Mouse (Mus musculus) G1E-ER4 (cell line): ENCODE results near the gene Fam213a. TPM values are rescaled to one million over a fixed set of nuclear protein-coding genes. Genes with fewer than 3 reads are reported as not detected.

Experiments used
- GATA1 ChIP-seq: IDR thresholded peaks from one replicate; pipeline ENCODE4 v1.8.0; 2012; ENCODE audit warnings: low read length, inconsistent platforms
- polyA plus RNA-seq: library from polyadenylated mRNA; stranded (reverse); fragments of >175 nt; gene quantifications from 2 replicates; pipeline ENCODE4 v1.2.3, GENCODE M21; 2012

Gene Fam213a
- polyA plus RNA-seq, 1 experiment, result 16.4 TPM

DNA sequence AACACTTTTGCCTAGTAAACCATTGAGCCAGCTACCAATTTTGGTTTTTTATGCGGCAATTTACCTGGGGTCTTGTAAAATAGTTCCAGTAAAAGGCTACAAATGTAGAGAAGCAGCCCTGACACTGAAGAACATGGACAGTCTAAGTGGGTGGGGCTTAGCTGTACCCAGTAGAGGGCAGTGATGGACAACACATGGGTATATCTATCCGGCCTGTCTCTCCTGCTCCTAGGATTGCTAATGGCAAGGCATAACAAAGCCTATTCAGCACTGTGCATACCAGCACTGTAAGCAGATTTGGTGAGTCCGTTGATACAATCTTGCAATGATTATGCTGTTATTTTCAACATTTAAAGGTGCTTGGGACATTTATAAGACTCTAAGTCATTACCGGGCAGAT is 34.6 kb downstream of the Fam213a start:
- no peak for TF ChIP-seq GATA1

DNA sequence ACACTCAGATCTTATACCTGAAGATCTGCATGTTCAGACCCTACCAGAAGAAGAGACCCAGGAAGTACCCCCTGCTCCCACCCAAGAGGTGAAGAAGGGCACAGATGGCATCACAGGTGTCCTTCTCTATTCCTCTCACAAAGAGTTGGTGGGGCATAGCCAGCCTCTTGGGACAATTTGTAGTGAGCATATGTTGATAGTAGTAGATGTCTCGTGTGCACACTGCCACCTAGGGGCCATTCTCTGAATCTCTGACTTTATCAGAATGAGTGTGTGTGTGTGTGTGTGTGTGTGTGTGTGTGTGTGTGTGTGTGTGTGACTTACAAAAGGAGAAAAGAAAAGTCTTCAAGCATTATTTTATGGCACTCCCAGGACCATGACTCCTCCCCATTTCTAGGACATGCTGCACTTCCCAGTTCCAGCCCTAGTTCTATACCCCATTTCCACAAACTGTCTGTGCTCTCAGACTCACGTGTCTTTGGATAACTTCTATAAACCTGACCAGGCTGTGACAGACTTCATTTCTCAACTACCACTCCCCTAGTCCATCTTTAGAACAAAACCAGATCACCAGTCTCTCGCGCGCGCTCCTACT is 38.4 kb downstream of the Fam213a start:
- TF ChIP-seq GATA1, result no peak

DNA sequence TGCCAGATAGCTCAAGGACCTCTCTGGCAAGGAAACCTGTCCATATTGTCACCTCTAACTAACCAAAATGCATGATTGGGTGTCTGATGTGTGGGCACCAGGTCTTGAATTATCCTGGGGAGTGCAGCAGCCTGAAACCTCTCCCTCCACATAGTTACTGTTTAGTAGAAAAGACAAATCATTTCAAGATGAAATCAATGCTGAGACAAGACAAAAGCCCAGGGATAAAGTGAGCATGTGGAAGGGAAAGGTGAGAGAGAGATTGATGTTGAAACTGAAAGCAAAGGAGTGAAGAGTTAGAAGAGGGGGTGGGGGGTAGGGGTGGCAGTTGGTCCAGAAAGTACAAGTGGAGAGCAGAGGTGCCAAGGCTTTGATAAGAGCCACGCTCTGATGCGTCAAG is 45.5 kb downstream of the Fam213a start:
- TF ChIP-seq GATA1, result no peak

DNA sequence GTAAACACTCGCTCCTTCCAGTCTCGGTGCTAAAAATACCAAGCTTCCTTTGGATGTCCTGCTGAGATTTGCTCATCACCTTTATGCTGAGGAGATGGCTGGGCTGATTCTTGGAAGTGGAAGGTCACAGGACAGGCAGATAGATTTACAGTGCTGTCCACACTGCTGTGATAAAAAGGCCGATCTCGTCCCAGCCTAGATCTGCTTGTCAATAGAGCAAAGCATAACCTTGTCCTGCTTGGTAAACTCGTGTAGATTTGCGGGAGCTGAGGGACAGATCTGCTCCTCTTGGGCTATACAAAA is 46.0 kb downstream of the Fam213a start:
- no peak for TF ChIP-seq GATA1

DNA sequence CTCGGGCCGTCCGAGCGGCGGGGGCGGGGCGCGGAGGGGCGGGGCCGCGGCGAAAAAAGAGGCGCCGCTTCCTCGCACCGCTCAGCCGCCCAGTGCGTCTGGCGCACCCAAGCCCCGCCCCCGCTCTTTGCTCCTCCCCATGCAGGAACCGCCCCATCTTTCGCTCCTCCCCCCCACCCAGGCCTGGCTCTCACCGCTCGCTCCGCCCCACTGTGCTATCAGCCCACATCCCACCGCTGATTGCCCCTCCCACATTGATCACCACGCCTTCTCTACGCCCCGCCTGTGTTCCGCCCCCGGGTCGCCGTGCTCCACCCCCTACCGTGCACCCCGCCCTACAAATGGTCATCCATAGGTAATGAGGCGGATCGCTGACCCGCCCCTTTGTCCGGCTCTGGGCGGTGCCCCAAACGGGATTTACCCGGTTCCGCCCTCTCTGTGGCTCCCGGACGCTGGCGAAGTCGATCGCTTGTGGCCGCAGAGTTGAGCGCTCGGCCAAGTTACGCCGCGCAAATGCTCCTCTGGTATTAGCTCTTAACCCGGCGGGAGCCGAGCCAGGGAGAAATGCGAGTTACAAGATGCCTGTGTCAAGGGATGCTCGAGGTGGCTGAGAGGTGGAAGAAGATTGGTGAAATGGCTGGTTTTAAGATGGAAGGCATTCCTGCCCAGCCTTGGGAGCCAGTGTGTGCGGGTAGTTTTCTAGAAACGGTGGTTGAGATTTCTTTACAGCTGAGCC is 46.6 kb downstream of the Fam213a start:
- TF ChIP-seq GATA1, result no peak

DNA sequence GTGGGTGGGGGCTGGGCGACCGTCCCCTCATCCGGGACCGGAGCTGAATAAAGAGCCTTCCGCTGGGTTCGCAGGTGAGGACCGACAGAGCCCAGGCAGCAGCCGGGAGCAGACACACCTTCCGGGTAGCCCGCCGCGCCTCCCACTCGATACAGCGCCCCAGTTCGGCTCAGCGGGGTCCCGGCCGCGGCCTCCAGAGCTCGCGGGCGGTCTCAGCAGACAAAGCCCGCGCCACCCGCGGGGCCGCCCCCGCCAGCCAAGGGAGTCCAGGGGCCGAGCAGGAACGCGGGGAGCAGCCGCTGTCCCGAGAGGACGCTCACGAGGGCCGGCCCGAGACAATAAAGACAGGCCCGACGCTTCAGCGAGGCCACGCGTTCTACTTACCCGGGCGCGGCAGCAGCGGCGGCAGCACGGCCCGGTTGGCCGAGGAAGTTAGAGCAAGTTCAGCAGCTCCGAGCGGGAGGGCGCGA is 47.2 kb downstream of the Fam213a start, which contains the start of gene Tspan14:
Gene Tspan14 (minus strand): TSS at position 416 of the 470 bp plus-strand sequence.
- TF ChIP-seq GATA1, result no peak

DNA sequence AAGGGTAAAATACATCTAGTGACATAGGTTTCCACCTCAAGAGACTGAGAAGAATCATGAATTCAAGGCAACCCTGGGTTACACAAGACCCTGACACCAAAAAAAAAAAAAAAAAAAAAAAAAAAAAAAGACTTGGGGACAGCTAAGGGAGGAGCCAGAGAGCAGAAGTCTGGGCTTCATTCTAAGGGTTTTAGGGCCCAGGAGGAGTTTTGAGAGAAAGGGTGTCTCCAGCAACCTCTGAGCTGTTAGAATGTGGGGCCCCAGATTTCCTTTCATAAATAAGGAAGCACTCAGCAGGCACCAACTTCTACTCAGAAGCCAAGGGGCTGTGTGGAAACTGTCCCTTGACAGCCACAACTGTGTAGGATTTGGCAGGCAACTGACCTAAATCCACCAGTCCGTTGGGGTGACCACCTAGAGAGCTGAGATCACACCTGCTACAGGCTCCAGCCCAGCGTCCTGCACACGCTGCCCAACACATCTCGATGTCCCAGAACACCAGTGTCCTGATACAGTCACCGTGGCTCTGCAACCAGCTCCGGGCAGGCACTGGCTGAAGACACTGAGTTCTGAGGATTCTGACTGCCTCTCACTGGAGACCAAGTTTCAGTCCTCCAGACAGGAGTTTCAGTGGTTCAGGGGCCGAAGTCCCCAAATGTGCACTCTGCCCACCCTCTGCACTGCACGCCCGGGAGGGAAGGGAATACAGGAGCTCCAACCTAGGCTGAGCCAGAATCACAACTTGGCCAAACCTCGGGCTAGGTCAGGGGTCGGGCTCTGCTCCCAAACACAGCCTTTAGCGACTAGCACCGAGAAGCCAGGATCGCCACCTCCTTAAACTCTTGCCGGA is 47.9 kb downstream of the Fam213a start:
- TF ChIP-seq GATA1, result no peak

DNA sequence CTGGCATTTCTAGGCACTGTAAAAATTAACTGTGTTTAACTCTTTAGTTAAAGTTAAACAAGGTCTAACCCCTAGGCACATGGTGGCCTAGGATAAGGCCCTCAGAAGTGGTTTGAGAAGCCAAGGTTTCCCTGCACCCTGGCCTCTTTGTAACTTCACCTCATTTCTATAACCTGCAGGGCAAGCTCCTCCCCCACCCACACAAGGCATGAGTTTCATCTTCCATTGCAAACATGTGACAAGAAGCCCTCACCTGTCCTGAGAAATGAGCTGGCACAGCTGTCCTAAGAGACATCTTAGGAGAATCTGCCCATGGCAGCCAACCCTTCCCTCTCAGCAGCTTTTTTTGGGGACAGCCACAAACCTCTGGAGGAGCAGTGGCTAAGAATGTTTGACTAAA is 48.7 kb downstream of the Fam213a start:
- no peak for TF ChIP-seq GATA1

DNA sequence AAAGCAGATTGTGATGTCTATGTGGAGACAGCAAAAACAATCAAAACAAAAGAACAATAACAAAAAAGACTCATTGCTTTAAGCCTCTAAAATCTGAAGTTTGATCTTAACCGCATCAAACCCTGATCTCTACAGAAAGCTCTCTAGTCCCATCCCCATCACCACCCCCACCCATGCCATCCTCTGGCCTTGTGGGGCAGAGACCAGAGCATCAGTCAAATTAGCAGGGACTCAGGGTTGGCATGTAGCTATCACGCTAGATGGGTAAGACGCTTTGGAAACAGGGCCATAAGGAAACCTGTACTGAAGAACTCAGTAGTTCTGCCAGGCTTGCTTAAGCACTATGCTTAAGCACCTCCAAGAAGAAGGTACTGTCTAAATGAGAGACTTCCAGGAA is 49.4 kb downstream of the Fam213a start:
- no peak for TF ChIP-seq GATA1

DNA sequence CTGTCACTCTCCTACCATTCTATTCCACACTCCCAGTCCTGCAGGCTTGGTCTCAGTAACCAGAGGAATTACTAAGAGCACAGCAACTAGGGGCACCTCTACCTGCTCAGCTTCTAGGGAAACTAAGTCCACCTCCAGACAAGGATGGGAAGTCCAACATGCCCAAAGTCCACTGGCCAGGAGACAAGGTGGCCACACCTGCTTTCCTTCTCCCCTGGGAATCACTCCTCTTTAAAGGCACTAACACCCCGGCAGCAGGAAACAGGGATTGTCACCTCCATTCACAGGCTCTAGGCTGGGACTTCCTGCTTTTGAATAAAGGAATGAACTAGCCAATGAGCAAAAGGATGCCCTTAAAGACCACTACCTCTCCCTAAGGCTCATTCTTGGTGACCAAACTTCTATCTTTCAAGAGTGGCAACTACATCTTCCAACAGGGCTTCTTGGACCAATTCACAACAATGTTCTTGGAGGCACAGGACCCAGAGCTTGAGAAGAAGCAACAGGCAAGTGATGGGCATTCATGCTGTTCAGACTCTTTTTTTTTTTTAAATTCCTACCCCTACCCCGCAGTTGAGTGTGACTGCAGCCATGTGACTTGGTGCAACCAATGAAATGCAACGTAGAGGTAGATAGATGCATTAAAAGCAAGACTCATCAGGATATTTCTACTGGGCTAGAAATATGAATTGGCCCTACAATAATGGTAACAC is 49.9 kb downstream of the Fam213a start:
- TF ChIP-seq GATA1, result no peak

DNA sequence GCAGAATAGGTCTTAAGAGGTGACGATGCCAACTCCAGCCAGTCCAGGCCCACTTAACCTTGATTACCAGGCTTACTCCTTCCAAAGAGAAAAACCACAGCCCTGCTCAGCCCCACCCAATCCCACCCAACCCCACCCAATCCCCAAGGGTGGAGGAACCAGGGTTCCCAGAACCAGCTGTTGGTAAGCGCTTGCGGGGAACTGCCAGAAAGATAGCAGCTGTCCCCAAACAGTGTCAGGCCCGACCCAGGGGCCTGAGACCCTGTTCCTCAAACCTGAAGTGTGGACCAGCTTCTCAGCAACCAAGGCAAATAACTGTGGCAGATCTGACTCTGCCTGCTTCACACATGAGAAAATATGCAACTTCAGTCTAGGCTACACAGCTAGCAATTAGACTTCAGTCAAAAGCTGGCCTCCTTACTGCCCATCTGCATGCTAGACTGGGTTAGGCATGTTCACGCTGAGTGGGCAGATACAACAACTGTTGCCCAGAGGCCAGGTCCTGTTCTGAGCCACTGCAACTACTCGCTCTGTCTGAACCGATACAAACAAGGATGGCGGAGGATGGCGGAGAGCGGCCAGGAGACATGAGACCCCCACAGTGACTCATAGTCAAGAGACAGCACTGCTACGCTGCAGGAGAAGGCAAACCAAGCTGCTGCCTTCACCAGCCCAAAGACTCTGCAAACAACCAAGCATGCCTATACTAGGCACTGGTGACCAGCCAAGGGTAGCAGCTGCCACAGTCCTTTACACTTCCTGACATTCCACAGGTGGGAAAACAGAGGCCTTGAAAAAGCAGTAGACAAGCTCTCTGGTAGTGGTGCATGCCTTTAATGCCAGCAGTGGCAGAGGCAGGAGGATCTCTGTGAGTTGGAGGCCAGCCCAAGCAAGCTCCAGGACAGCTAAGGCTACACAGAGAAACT is 51.0 kb downstream of the Fam213a start:
- TF ChIP-seq GATA1, result no peak

DNA sequence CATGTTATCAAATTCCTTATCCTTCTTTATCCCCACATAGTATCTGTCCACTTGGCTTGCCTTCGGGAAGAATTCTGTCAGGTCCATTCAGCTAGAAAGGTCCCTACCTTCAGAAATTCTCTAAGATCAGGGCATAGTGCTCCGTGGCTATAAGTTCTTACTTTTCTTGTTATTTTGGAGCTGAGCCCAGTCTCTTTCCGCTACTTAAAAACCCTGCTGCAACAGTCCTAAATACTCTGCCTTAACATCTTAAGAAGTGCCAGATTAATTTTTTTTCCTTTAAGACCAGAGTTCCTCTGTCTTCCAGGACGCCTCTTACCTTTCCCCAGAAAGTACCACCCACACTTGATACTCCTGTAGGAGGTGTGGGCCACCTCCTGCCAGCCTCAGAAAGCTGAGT is 53.4 kb downstream of the Fam213a start:
- TF ChIP-seq GATA1, result no peak

DNA sequence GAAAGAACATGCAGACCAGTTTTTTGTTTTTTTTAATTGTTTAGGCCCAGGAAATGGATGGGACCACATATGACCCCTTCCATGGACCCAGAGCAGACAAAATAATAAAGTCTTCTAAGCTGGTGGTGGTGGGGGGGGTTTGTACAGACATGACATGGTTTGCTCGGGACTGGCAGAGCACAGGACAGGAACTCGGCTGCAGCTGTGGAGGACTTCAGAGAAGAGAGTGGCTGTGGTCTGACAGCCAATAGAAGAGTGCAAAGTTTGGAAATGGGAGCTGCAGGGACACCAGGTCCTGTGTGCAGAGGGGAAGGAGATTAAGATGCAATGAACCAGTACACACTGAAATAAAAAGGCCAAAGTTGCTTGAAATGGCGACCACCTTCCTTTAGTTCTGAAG is 54.0 kb downstream of the Fam213a start:
- no peak for TF ChIP-seq GATA1

DNA sequence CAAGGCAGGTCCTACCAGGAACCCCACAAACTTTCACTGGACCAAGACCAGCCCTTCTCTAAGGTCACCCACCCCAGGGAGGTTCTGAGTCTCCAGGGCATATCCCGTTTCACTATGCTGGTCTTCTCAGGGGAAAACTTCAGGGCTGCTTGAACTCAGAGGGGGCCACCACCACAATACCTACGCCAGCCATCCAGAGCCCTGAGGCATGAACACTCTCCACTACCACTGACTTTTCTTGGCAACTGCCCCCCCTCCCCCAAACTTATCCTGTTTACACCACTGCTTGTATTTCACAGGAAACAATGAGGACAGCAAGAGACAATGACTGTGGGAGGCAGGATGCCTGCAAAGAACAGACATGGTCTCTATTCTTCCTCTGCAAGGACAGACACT is 54.6 kb downstream of the Fam213a start:
- no peak for TF ChIP-seq GATA1
